Mouse (Mus musculus) neural tube, embryonic 13.5 days (tissue): ENCODE data around the gene Zfp979. TPM values are rescaled to one million over a fixed set of nuclear protein-coding genes. Genes with fewer than 3 reads are reported as not detected.
"Not testable (repeated sequence)": the region's sequence is repeated elsewhere in the genome, so short reads cannot be mapped to it uniquely, and the experiment has no call there.

Experiments used
- ATAC-seq: fragments of 200-750 bp; cut with Nextera tagmentation; 2 replicates; pipeline ENCODE4 v1.8.0; 2017; ENCODE audit warnings: low read depth, mild to moderate bottlenecking, moderate TSS enrichment, moderate library complexity
- H3K27ac ChIP-seq: fragments of 300-500 bp; sonication (generic); replicated peaks from 2 replicates; pipeline ENCODE4 v1.5.1; 2015; ENCODE audit warnings: moderate library complexity, mild to moderate bottlenecking, inconsistent platforms
- H3K27me3 ChIP-seq: fragments of 300-500 bp; sonication (generic); 2 replicates; pipeline ENCODE4 v1.6.1; 2015; ENCODE audit warnings: mild to moderate bottlenecking, inconsistent platforms
- H3K36me3 ChIP-seq: fragments of 300-500 bp; sonication (generic); 2 replicates; pipeline ENCODE4 v1.6.1; 2015; ENCODE audit warnings: mild to moderate bottlenecking, inconsistent platforms
- H3K4me1 ChIP-seq: fragments of 300-500 bp; sonication (generic); replicated peaks from 2 replicates; pipeline ENCODE4 v1.6.1; 2015; ENCODE audit warnings: inconsistent platforms
- H3K4me2 ChIP-seq: fragments of 300-500 bp; sonication (generic); 2 replicates; pipeline ENCODE4 v1.6.1; 2015; ENCODE audit warnings: inconsistent platforms, mild to moderate bottlenecking, moderate library complexity
- H3K4me3 ChIP-seq: fragments of 300-500 bp; sonication (generic); 2 replicates; pipeline ENCODE4 v1.5.1; 2015; ENCODE audit warnings: mild to moderate bottlenecking, inconsistent platforms
- H3K9ac ChIP-seq: fragments of 300-500 bp; sonication (generic); 2 replicates; pipeline ENCODE4 v1.6.1; 2015; ENCODE audit warnings: moderate library complexity, mild to moderate bottlenecking, inconsistent platforms
- H3K9me3 ChIP-seq: fragments of 300-500 bp; sonication (generic); 2 replicates; pipeline ENCODE4 v1.6.1; 2016; ENCODE audit warnings: inconsistent platforms
- WGBS: fragments of 180-500 bp; shearing (Covaris S2); methylation state at CpG from one replicate; pipeline ENCODE4 v1.1.7; 2015; 5-methylcytosine and 5-hydroxymethylcytosine counted together
- polyA plus RNA-seq: library from polyadenylated mRNA; unstranded; fragments of >200 nt; fragmentation: Nextera tagmentation; extraction: Ambion mirVana; gene quantifications from 2 replicates; pipeline ENCODE4 v1.2.1, GENCODE M21; 2015

The Zfp979 gene
- polyA plus RNA-seq, 1 experiment from 2014 or later, result 2.5 TPM

DNA sequence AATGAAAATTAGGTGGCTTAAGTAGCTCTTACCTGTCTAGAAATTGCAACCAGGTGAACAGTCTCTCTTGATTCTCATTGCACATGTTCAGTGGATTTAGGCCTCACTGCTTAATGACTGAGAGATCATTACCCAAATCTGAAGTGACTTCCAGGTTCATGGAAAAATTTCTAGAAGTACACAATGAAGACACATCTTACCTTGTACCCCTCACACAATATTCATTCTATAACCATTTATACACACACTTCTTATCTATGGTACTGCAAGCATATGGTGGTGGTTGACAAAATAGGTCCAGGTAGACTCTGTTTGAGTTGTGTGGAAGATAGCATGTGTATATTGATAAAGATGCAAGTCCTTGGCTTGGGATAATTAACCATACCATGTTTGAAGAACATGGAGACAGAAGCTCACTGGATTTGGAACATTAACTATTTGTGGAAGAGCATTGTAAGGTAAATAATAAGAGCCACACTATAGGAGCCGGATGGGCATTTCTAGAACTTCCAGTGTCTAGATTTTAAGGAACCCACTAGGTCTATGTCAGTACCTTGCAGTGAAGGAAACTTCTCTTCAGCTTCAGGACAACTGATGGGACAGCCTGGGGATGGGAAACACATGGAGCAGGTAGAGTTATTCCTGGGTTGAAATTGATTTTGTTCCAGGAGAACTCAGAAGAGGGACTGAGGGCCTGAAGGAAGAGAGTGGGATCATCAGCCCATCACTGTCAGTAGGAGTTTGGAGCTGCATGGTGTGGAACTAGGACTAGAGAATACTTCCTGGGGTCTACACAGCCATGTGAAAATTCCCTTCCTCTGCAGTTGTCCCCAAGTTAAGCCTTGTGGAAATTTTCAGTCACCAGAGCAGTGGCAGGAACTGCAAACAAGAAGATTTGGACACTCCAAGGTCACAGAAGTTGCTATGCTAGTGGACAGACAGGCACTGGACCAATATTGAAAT is 55.5 kb downstream of the Zfp979 start:
- Histone ChIP-seq H3K9me3 (peaks cover 39% of the 10 kb centered on the region), H3K27ac (no peak overlapping the region), H3K27me3 (no peaks in the 10 kb centered on the region), H3K4me2 (no peak overlapping the region), H3K36me3 (no peaks in the 10 kb centered on the region), H3K4me3 (no peak overlapping the region), H3K9ac (no peak overlapping the region), H3K4me1 (no peaks in the 10 kb centered on the region)
- WGBS, result 66% methylated on average over 1 of the region's 1 CpGs
- ATAC-seq, result no peak

DNA sequence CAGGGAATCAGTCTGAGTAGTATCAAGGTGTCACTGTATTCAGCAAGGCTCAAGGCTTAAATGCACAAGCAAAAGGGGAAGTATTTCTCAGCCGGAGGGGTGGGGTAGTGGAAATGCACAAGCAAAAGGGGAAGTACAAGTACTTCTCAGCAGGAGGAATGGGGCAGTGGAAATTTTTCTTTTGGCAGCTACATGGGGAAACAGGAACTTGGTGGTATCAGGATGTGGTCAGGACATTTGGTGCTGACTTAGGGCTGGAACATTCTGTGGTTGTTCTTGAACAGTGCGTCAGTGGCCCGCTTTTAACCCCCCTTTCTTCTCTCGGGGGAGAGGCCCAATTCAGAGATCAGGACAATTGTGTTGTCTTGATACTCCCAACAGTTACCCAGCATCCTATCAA is 62.9 kb downstream of the Zfp979 start:
- not testable (repeated sequence) for H3K4me2 ChIP-seq, H3K4me3 ChIP-seq, H3K27ac ChIP-seq, H3K27me3 ChIP-seq, H3K9ac ChIP-seq, H3K36me3 ChIP-seq, H3K4me1 ChIP-seq, ATAC-seq
- WGBS, result 93% methylated on average over 4 of the region's 4 CpGs
- H3K9me3 ChIP-seq, result peaks cover 38% of the 10 kb centered on the region

DNA sequence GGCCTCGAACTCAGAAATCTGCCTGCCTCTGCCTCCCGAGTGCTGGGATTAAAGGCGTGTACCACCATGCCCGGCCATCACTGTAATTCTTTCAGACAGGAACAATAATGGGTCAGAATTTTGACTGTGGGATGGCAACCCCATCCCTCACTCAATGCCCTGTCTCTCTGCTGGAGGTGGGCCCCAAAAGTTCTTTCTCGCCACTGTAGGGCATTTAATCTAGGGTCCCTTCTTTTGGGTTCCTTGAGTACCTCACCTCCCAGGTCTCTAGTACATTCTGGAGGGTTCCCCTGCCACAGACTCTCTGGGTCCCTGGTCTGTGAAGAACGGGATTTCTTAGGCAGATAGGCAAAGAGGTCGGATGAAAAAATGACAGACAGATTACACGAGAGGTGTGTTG is 71.2 kb downstream of the Zfp979 start:
- H3K9me3 ChIP-seq, result peaks cover 21% of the 10 kb centered on the region
- not testable (repeated sequence) for H3K4me3 ChIP-seq, H3K9ac ChIP-seq, H3K36me3 ChIP-seq, H3K27ac ChIP-seq, ATAC-seq, H3K4me1 ChIP-seq, H3K4me2 ChIP-seq, H3K27me3 ChIP-seq
- WGBS, result 87% methylated on average over 8 of the region's 8 CpGs

GRCm38 (mm10) chr4:147565426-147566220 is 76.7 kb downstream of the Zfp979 start:
- Histone ChIP-seq H3K4me2 (no peak overlapping the region), H3K9me3 (peaks cover 28% of the 10 kb centered on the region; the same call in 1 of the 2 replicates), H3K4me3 (no peak overlapping the region), H3K36me3 (no peaks in the 10 kb centered on the region), H3K9ac (no peak overlapping the region), H3K4me1 (no peaks in the 10 kb centered on the region), H3K27ac (no peak overlapping the region), H3K27me3 (no peaks in the 10 kb centered on the region)
- 74% methylated on average over 6 of the region's 6 CpGs for WGBS
- ATAC-seq, result no peak

Other genes starting within 250 kb of the Zfp979 start
- gene Zfp982, start 150.1 kb downstream of the Zfp979 start, polyA plus RNA-seq, result 4.2 and 4.8 TPM in 2 replicates
- gene Gm16503, start 102.3 kb downstream of the Zfp979 start, polyA plus RNA-seq, result 0.61 and 0.64 TPM in 2 replicates
- gene Zfp985, start 89.2 kb downstream of the Zfp979 start, polyA plus RNA-seq, result 0.14 and 0.18 TPM in 2 replicates
- gene Zfp534, start 60.0 kb upstream of the Zfp979 start, polyA plus RNA-seq, result not detected in 2 replicates
- gene Zfp984, start 167.3 kb upstream of the Zfp979 start, polyA plus RNA-seq, result 3.7 and 5.0 TPM in 2 replicates
- gene Zfp933, start 205.9 kb upstream of the Zfp979 start, polyA plus RNA-seq, result 5.3 and 6.4 TPM in 2 replicates
- gene Miip, start 226.3 kb upstream of the Zfp979 start, polyA plus RNA-seq, result 40.8 and 45.1 TPM in 2 replicates
- gene Fv1, start 226.5 kb upstream of the Zfp979 start, polyA plus RNA-seq, result 12.0 and 14.3 TPM in 2 replicates